Mouse (Mus musculus): ENCODE measurements around the gene Ank3. TPM values are rescaled to one million over a fixed set of nuclear protein-coding genes. Genes with fewer than 3 reads are reported as not detected.

Gene Ank3
- total and polyA plus RNA-seq, 2 experiments from 2014 or later, result 66.6 to 253 TPM

DNA sequence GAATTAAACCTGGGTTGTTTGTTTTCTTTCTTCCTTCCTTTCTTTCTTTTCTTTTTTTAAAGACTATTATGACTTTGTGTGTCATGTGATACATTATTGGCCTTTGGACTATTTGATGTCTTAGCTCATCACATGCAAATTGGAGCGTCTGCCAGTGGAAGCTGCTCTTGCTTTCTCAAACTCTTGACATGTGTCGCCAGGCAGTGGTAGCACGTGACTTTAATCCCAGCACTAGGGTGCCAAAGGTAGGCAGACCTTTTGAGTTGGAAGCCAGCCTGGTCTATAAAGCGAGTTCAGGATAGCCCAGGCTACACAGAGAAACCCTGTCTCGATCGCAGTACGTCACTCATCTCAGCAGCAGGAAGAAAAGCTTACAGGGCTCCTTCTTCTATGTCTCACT is 542.4 kb downstream of the Ank3 start:
- H3K27ac ChIP-seq (ENCODE audit: low read depth, low read length), result no peak overlapping the region
- no peak overlapping the region for H3K9ac ChIP-seq (replicated peaks; ENCODE audit: low read length, poor library complexity, severe bottlenecking)
- no peak for TF ChIP-seq CTCF (IDR thresholded peaks at IDR 0.05)
- no peak overlapping the region for H3K4me2 ChIP-seq (ENCODE audit: low read depth, low read length, poor library complexity, severe bottlenecking)
- H3K9me3 ChIP-seq (ENCODE audit: low read length), result no peaks in the 10 kb centered on the region
- no peak for DNase-seq (ENCODE audit: low spot score)
- ATAC-seq (ENCODE audit: low FRiP score), result no peak
- no peaks in the 10 kb centered on the region for H3K27me3 ChIP-seq (ENCODE audit: insufficient read depth, low read length)
- H3K36me3 ChIP-seq (ENCODE audit: insufficient read depth, low read length), result no peaks in the 10 kb centered on the region
- H3K4me3 ChIP-seq (ENCODE audit: low read depth, low read length), result no peak overlapping the region
- WGBS, result 86% methylated on average over 7 of the region's 7 CpGs
- H3K4me1 ChIP-seq (ENCODE audit: insufficient read depth, low read length), result no peaks in the 10 kb centered on the region

DNA sequence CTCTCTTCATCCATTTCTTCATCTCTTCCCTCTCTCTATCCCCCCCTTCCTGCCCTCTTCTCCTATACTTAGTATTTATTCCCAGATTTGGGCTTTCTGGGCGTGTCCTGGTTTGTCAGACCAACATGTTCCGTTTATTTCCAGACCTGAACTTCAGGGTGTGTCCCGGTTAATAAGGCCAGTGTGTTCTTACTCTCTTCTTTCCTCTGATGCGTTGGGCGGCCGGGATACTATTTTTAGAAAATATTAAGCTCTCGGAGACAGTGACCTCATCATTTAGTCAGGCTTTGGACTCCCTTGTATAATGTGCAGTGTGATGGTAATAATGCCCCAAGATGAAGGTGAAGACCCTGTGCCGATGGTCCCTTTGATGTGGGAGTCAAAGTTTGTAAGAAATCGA is 546.3 kb downstream of the Ank3 start:
- TF ChIP-seq CTCF (IDR thresholded peaks at IDR 0.05), result no peak
- Histone ChIP-seq H3K27me3 (ENCODE audit: insufficient read depth, low read length) (no peaks in the 10 kb centered on the region), H3K4me3 (ENCODE audit: low read depth, low read length) (no peak overlapping the region), H3K27ac (ENCODE audit: low read depth, low read length) (no peak overlapping the region), H3K36me3 (ENCODE audit: insufficient read depth, low read length) (no peaks in the 10 kb centered on the region), H3K9me3 (ENCODE audit: low read length) (no peaks in the 10 kb centered on the region), H3K9ac (replicated peaks; ENCODE audit: low read length, poor library complexity, severe bottlenecking) (no peak overlapping the region), H3K4me1 (ENCODE audit: insufficient read depth, low read length) (no peaks in the 10 kb centered on the region), H3K4me2 (ENCODE audit: low read depth, low read length, poor library complexity, severe bottlenecking) (no peak overlapping the region)
- DNase-seq (ENCODE audit: low spot score), result no peak
- WGBS, result 77% methylated on average over 9 of the region's 9 CpGs
- ATAC-seq (ENCODE audit: low FRiP score), result no peak

DNA sequence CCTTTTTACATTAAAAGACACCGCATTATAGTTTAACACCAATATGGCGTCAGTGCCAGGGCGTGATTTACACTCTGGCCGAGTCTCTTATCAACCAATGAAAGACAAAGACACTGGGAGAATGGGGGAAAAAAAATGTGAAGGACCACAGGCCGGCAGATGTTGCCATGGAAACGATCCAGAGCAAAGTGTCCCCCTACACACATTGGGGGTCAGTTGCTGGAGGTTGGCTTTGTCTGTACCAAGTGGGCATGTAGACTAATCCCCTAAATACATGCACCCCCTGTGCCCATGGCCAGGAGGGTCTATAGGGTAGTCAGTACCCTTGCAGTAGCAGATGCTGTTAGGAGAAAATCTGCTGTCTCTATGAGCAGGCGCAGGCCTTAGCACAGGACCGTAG is 547.3 kb downstream of the Ank3 start:
- DNase-seq (ENCODE audit: low spot score), result no peak
- Histone ChIP-seq H3K27me3 (ENCODE audit: insufficient read depth, low read length) (no peaks in the 10 kb centered on the region), H3K4me2 (ENCODE audit: low read depth, low read length, poor library complexity, severe bottlenecking) (no peak overlapping the region), H3K4me3 (ENCODE audit: low read depth, low read length) (no peak overlapping the region), H3K36me3 (ENCODE audit: insufficient read depth, low read length) (no peaks in the 10 kb centered on the region), H3K4me1 (ENCODE audit: insufficient read depth, low read length) (no peaks in the 10 kb centered on the region), H3K9me3 (ENCODE audit: low read length) (no peaks in the 10 kb centered on the region), H3K27ac (ENCODE audit: low read depth, low read length) (no peak overlapping the region), H3K9ac (replicated peaks; ENCODE audit: low read length, poor library complexity, severe bottlenecking) (no peak overlapping the region)
- TF ChIP-seq CTCF (IDR thresholded peaks at IDR 0.05), result no peak
- WGBS, result 49% methylated on average over 8 of the region's 8 CpGs
- ATAC-seq (ENCODE audit: low FRiP score), result no peak

DNA sequence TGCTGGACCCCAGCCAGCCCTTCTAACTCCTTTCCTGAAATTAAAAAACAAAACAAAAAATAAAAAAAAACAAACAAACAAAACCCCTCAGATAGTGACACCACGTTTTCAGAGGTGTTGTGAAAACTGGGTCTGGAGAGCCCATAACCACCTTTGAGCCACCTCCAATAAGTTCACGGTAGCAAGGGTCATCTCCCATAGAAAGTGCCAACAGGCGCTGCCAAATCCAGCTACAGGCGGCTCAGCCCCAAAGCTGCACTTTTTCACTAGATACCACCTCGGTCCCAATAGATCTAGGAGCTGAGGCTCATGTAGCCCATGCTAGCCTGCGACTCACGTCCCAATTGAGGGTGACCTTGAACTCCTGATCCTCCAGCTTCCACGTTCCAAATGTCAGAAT is 547.7 kb downstream of the Ank3 start:
- no peak overlapping the region for H3K4me3 ChIP-seq (ENCODE audit: low read depth, low read length)
- no peaks in the 10 kb centered on the region for H3K9me3 ChIP-seq (ENCODE audit: low read length)
- DNase-seq (ENCODE audit: low spot score) (no peak), ATAC-seq (ENCODE audit: low FRiP score) (no peak; the same call in 1 of the 2 replicates)
- H3K4me2 ChIP-seq (ENCODE audit: low read depth, low read length, poor library complexity, severe bottlenecking), result no peak overlapping the region
- no peak for TF ChIP-seq CTCF (IDR thresholded peaks at IDR 0.05)
- H3K27me3 ChIP-seq (ENCODE audit: insufficient read depth, low read length), result no peaks in the 10 kb centered on the region
- H3K36me3 ChIP-seq (ENCODE audit: insufficient read depth, low read length), result no peaks in the 10 kb centered on the region
- 73% methylated on average over 8 of the region's 8 CpGs for WGBS
- no peaks in the 10 kb centered on the region for H3K4me1 ChIP-seq (ENCODE audit: insufficient read depth, low read length)
- no peak overlapping the region for H3K9ac ChIP-seq (replicated peaks; ENCODE audit: low read length, poor library complexity, severe bottlenecking)
- H3K27ac ChIP-seq (ENCODE audit: low read depth, low read length), result 0 out of 2 replicates have a peak overlapping the region, but pooled peaks have one; percentile 26

DNA sequence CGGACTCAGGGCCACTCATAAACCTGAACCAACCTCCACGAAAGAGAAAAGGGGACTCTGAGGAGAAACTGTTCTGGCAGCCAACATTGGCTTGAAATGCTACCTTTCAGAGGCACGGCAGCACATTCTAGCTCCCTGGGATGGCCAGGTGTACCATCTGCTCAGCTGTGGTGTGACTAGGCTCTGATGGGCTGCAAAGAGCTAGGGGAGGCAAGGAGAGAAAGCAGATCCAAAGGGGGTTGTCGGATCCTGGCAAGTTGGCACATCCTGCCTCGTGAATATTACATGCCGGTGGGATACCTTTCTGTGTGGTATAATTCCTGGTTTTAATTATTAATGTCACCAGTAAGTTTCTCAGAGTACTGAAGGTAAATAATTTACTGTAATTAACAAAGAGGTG is 548.5 kb downstream of the Ank3 start:
- no peak overlapping the region for H3K4me3 ChIP-seq (ENCODE audit: low read depth, low read length)
- H3K9me3 ChIP-seq (ENCODE audit: low read length), result no peaks in the 10 kb centered on the region
- H3K36me3 ChIP-seq (ENCODE audit: insufficient read depth, low read length), result no peaks in the 10 kb centered on the region
- H3K4me2 ChIP-seq (ENCODE audit: low read depth, low read length, poor library complexity, severe bottlenecking), result no peak overlapping the region
- no peaks in the 10 kb centered on the region for H3K27me3 ChIP-seq (ENCODE audit: insufficient read depth, low read length)
- peak overlapping the region; percentile 26; the same call in 1 of the 2 replicates for H3K27ac ChIP-seq (ENCODE audit: low read depth, low read length)
- no peaks in the 10 kb centered on the region for H3K4me1 ChIP-seq (ENCODE audit: insufficient read depth, low read length)
- ATAC-seq (ENCODE audit: low FRiP score) (no peak), DNase-seq (ENCODE audit: low spot score) (no peak)
- whole genome bisulfite sequencing, result 77% methylated on average over 6 of the region's 6 CpGs
- TF ChIP-seq CTCF (IDR thresholded peaks at IDR 0.05), result no peak
- H3K9ac ChIP-seq (replicated peaks; ENCODE audit: low read length, poor library complexity, severe bottlenecking), result no peak overlapping the region

DNA sequence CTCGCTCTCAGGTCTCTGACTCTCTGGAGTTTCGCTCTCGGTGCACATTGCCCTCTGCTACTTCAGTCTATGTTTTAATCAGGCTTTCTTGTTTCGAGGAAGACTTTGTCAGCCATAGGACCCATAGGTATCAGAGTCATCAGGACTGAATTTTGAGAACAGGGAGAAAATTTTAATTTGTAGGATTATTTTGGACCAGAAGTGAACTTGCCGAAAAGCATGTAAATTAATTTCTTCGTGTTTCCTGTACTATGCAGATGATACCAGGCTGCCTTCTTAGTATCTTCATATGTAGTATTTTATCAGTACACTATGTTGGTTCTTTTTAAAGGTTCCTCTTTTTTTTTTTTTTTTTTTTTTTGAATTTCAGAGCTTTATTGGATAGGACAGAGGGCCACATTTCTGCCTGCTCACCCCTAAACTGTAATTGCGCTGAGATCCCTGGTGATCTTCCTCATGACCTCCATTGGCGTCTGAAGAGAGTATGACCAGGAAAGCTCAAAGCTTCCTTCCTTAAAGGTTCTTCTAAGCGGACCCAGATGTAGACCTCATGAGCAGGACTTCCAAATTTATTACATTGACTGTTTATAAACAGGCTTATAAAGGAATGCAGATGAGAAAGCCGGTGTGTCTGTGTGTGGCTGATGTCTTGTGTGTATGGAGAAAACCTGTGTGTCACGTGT is 551.8 kb downstream of the Ank3 start:
- H3K4me1 ChIP-seq (ENCODE audit: insufficient read depth, low read length), result no peaks in the 10 kb centered on the region
- no peak overlapping the region for H3K4me2 ChIP-seq (ENCODE audit: low read depth, low read length, poor library complexity, severe bottlenecking)
- H3K36me3 ChIP-seq (ENCODE audit: insufficient read depth, low read length), result no peaks in the 10 kb centered on the region
- no peak overlapping the region for H3K27ac ChIP-seq (ENCODE audit: low read depth, low read length)
- WGBS, result 94% methylated on average over 11 of the region's 11 CpGs
- ATAC-seq (ENCODE audit: low FRiP score) (no peak), DNase-seq (ENCODE audit: low spot score) (no peak)
- TF ChIP-seq CTCF (IDR thresholded peaks at IDR 0.05), result no peak
- no peak overlapping the region for H3K9ac ChIP-seq (replicated peaks; ENCODE audit: low read length, poor library complexity, severe bottlenecking)
- no peaks in the 10 kb centered on the region for H3K9me3 ChIP-seq (ENCODE audit: low read length)
- H3K4me3 ChIP-seq (ENCODE audit: low read depth, low read length), result no peak overlapping the region
- H3K27me3 ChIP-seq (ENCODE audit: insufficient read depth, low read length), result no peaks in the 10 kb centered on the region
